Mouse (Mus musculus) limb, embryonic 12.5 days (tissue): ENCODE data around the gene Agbl3. TPM values are rescaled to one million over a fixed set of nuclear protein-coding genes. Genes with fewer than 3 reads are reported as not detected.

Experiments used
- ATAC-seq: fragments of 200-750 bp; cut with Nextera tagmentation; 2 replicates; pipeline ENCODE4 v1.8.0; 2017; ENCODE audit warnings: low read depth, moderate TSS enrichment; ENCODE audit not compliant: insufficient number of reproducible peaks, insufficient read depth, low FRiP score, low TSS enrichment
- H3K27ac ChIP-seq: fragments of 300-500 bp; sonication (generic); 2 replicates; pipeline ENCODE4 v1.5.1; 2016; ENCODE audit warnings: mild to moderate bottlenecking, moderate library complexity
- H3K27me3 ChIP-seq: fragments of 300-500 bp; sonication (generic); 2 replicates; pipeline ENCODE4 v1.6.1; 2016; ENCODE audit warnings: mild to moderate bottlenecking, moderate library complexity
- H3K36me3 ChIP-seq: fragments of 300-500 bp; sonication (generic); 2 replicates; pipeline ENCODE4 v1.6.1; 2016; ENCODE audit warnings: mild to moderate bottlenecking, moderate library complexity
- H3K4me1 ChIP-seq: fragments of 300-500 bp; sonication (generic); replicated peaks from 2 replicates; pipeline ENCODE4 v1.6.1; 2016
- H3K4me2 ChIP-seq: fragments of 300-500 bp; sonication (generic); 2 replicates; pipeline ENCODE4 v1.6.1; 2016; ENCODE audit warnings: mild to moderate bottlenecking, moderate library complexity
- H3K4me3 ChIP-seq: fragments of 300-500 bp; sonication (generic); replicated peaks from 2 replicates; pipeline ENCODE4 v1.5.1; 2016; ENCODE audit warnings: mild to moderate bottlenecking
- H3K9ac ChIP-seq: fragments of 300-500 bp; sonication (generic); replicated peaks from 2 replicates; pipeline ENCODE4 v1.6.1; 2016; ENCODE audit warnings: mild to moderate bottlenecking, moderate library complexity
- H3K9me3 ChIP-seq: fragments of 300-500 bp; sonication (generic); 2 replicates; pipeline ENCODE4 v1.6.1; 2016; ENCODE audit warnings: mild to moderate bottlenecking, moderate library complexity
- whole genome bisulfite sequencing: fragments of 180-500 bp; shearing (Covaris S2); methylation state at CpG from one replicate; pipeline ENCODE4 v1.1.7; 2016; 5-methylcytosine and 5-hydroxymethylcytosine counted together
- polyA plus RNA-seq: library from polyadenylated mRNA; unstranded; fragments of >200 nt; fragmentation: Nextera tagmentation; extraction: Ambion mirVana; gene quantifications from 2 replicates; pipeline ENCODE4 v1.2.1, GENCODE M21; 2016

Agbl3 gene
- polyA plus RNA-seq, 1 experiment from 2014 or later, result 8.2 TPM

- ATAC-seq, result no peak
- Histone ChIP-seq H3K4me3 (no peak overlapping the region), H3K9me3 (no peaks in the 10 kb centered on the region), H3K9ac (no peak overlapping the region), H3K4me1 (peaks cover 20% of the 10 kb centered on the region), H3K27me3 (no peaks in the 10 kb centered on the region), H3K27ac (0 out of 2 replicates have a peak overlapping the region, but pooled peaks have one; percentile 4), H3K4me2 (no peak overlapping the region), H3K36me3 (peaks cover 28% of the 10 kb centered on the region)
- 88% methylated on average over 15 of the region's 15 CpGs for WGBS
These were observed 95.1 kb downstream of the Agbl3 start for GRCm38 (mm10) chr6:34875268-34875761.

GRCm38 (mm10) chr6:34875966-34876834, 96.0 kb downstream of the Agbl3 start:
- Histone ChIP-seq H3K27me3 (no peaks in the 10 kb centered on the region), H3K9ac (no peak overlapping the region; the same call in 1 of the 2 replicates), H3K4me3 (peak overlapping the region; percentile 72; the same call in 1 of the 2 replicates), H3K27ac (no peak overlapping the region), H3K4me1 (peaks cover 20% of the 10 kb centered on the region), H3K9me3 (no peaks in the 10 kb centered on the region), H3K4me2 (peak overlapping the region; percentile 79), H3K36me3 (peaks cover 36% of the 10 kb centered on the region)
- 59% methylated on average over 12 of the region's 12 CpGs for WGBS
- no peak for ATAC-seq

GRCm38 (mm10) chr6:34876835-34877156, 96.6 kb downstream of the Agbl3 start:
- Histone ChIP-seq H3K9me3 (no peaks in the 10 kb centered on the region), H3K27ac (peak overlapping the region; percentile 94; the same call in 1 of the 2 replicates), H3K4me1 (peaks cover 20% of the 10 kb centered on the region), H3K9ac (peak overlapping the region; percentile 77), H3K4me3 (peak overlapping the region; percentile 72), H3K36me3 (peaks cover 39% of the 10 kb centered on the region), H3K4me2 (peak overlapping the region; percentile 79), H3K27me3 (no peaks in the 10 kb centered on the region)
- ATAC-seq, result no peak
- 20% methylated on average over 2 of the region's 2 CpGs for WGBS

GRCm38 (mm10) chr6:34877509-34878321, 97.5 kb downstream of the Agbl3 start, which contains the start of gene Cyren:
Gene Cyren, minus strand, starts transcription at chr6:34878060.
- peak within 1 kb of the TSS; percentile 79 for H3K4me2 ChIP-seq
- under 1% methylated on average over 55 of the region's 56 CpGs for WGBS
- H3K27me3 ChIP-seq, result no peaks in the 10 kb centered on the region
- H3K27ac ChIP-seq, result peak within 1 kb of the TSS; percentile 94
- peak; percentile 90 for ATAC-seq
- H3K4me3 ChIP-seq, result peak within 1 kb of the TSS; percentile 72
- H3K9ac ChIP-seq, result peak within 1 kb of the TSS; percentile 77
- H3K4me1 ChIP-seq, result peaks cover 20% of the 10 kb centered on the region
- H3K36me3 ChIP-seq, result peaks cover 44% of the 10 kb centered on the region
- H3K9me3 ChIP-seq, result no peaks in the 10 kb centered on the region

GRCm38 (mm10) chr6:34879101-34879740, 99.0 kb downstream of the Agbl3 start:
- Histone ChIP-seq H3K9ac (no peak overlapping the region), H3K27ac (no peak overlapping the region), H3K36me3 (peaks cover 45% of the 10 kb centered on the region), H3K27me3 (no peaks in the 10 kb centered on the region), H3K4me3 (no peak overlapping the region), H3K4me1 (peaks cover 20% of the 10 kb centered on the region), H3K9me3 (no peaks in the 10 kb centered on the region), H3K4me2 (no peak overlapping the region)
- WGBS, result 81% methylated on average over 16 of the region's 16 CpGs
- ATAC-seq, result no peak

GRCm38 (mm10) chr6:34879911-34880475, 99.8 kb downstream of the Agbl3 start:
- H3K9me3 ChIP-seq, result no peaks in the 10 kb centered on the region
- peaks cover 52% of the 10 kb centered on the region for H3K36me3 ChIP-seq
- no peak overlapping the region for H3K27ac ChIP-seq
- WGBS, result 59% methylated on average over 6 of the region's 6 CpGs
- H3K4me1 ChIP-seq, result peaks cover 20% of the 10 kb centered on the region
- H3K4me3 ChIP-seq, result no peak overlapping the region
- no peak overlapping the region for H3K9ac ChIP-seq
- ATAC-seq, result no peak
- H3K27me3 ChIP-seq, result no peaks in the 10 kb centered on the region
- no peak overlapping the region for H3K4me2 ChIP-seq

GRCm38 (mm10) chr6:34884724-34885123, 104.5 kb downstream of the Agbl3 start:
- no peaks in the 10 kb centered on the region for H3K27me3 ChIP-seq
- no peak overlapping the region for H3K4me3 ChIP-seq
- H3K4me1 ChIP-seq, result no peaks in the 10 kb centered on the region
- ATAC-seq, result no peak
- no peak overlapping the region for H3K27ac ChIP-seq
- H3K9me3 ChIP-seq, result no peaks in the 10 kb centered on the region
- H3K36me3 ChIP-seq, result peaks cover 86% of the 10 kb centered on the region
- 81% methylated on average over 7 of the region's 7 CpGs for WGBS
- no peak overlapping the region for H3K4me2 ChIP-seq
- no peak overlapping the region for H3K9ac ChIP-seq

GRCm38 (mm10) chr6:34887131-34887850, 107.1 kb downstream of the Agbl3 start:
- Histone ChIP-seq H3K4me1 (no peaks in the 10 kb centered on the region), H3K9ac (no peak overlapping the region), H3K27me3 (no peaks in the 10 kb centered on the region), H3K9me3 (no peaks in the 10 kb centered on the region), H3K36me3 (peaks cover 89% of the 10 kb centered on the region), H3K4me3 (no peak overlapping the region), H3K4me2 (no peak overlapping the region), H3K27ac (no peak overlapping the region; the same call in 1 of the 2 replicates)
- 83% methylated on average over 6 of the region's 6 CpGs for WGBS
- peak; percentile 56; the same call in 1 of the 2 replicates for ATAC-seq

- 76% methylated on average over 4 of the region's 4 CpGs for WGBS
- no peak overlapping the region for H3K27ac ChIP-seq
These were observed 109.0 kb downstream of the Agbl3 start for GRCm38 (mm10) chr6:34889185-34889584.

GRCm38 (mm10) chr6:34895569-34895968, 115.3 kb downstream of the Agbl3 start:
- H3K9ac ChIP-seq, result no peak overlapping the region
- H3K4me3 ChIP-seq, result no peak overlapping the region
- no peak overlapping the region for H3K4me2 ChIP-seq
- no peaks in the 10 kb centered on the region for H3K27me3 ChIP-seq
- peaks cover 86% of the 10 kb centered on the region for H3K36me3 ChIP-seq
- no peak for ATAC-seq
- no peak overlapping the region for H3K27ac ChIP-seq
- H3K4me1 ChIP-seq, result no peaks in the 10 kb centered on the region
- WGBS, result 90% methylated on average over 7 of the region's 7 CpGs
- no peaks in the 10 kb centered on the region for H3K9me3 ChIP-seq

More at GRCm38 (mm10) chr6:34889185-34889584, 109.0 kb downstream of the Agbl3 start:
- Histone ChIP-seq H3K4me1 (no peaks in the 10 kb centered on the region), H3K36me3 (peaks cover 90% of the 10 kb centered on the region), H3K4me2 (no peak overlapping the region), H3K4me3 (no peak overlapping the region), H3K27me3 (no peaks in the 10 kb centered on the region), H3K9ac (no peak overlapping the region), H3K9me3 (no peaks in the 10 kb centered on the region)
- no peak for ATAC-seq
